Mouse (Mus musculus): ENCODE measurements around the gene Rap1a. TPM values are rescaled to one million over a fixed set of nuclear protein-coding genes. Genes with fewer than 3 reads are reported as not detected.

Gene Rap1a
- polyA plus RNA-seq, 1 experiment from 2014 or later: 133 TPM

DNA sequence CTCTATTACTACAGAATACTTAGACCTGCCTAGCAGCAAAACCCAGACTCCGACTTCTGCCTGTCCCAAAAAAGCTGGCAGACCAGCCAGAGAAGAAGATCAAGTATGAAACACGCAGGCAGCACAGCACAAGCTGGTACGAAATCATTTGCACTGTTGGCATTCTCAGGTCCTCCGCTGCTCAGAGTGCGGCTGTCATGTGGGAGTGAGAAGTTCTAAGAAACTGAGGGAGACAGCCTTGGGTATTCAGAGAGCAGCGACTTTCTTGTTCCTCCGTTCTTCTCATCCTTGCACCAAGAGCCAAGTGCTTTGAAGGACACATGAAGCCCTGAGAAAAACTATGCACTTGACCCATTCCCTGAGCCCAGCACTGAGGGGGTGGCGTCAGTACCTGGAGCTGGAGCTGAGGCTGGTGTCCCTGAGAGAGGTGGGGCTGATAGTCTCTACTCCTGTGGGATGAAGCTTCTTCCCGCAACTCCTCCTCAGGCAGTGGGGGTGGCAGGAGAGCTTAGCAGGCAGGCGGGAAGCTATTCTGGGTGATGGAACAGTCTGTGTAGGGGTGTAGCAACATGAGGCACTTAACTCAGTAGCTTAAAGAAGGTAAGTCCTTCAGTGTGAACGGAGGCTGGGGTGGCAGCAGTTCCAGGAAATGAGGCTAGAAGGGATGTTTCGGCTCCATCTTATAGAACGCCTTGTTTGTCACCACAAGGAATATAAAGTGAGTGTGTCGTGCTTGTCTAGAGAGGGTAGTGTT lies 107.6 kb downstream of the Rap1a start:
- 74% methylated on average over 14 of the region's 14 CpGs for WGBS
- Histone ChIP-seq H3K36me3 (no peaks in the 10 kb centered on the region), H3K27ac (no peak overlapping the region), H3K4me1 (replicated peaks) (0 out of 2 replicates have a peak, but pooled peaks cover 3% of the 10 kb centered on the region), H3K27me3 (replicated peaks) (peaks cover 5% of the 10 kb centered on the region; the same call in 1 of the 2 replicates), H3K4me3 (replicated peaks) (no peak overlapping the region), H3K9ac (no peak overlapping the region), H3K4me2 (replicated peaks) (no peak overlapping the region), H3K9me3 (no peaks in the 10 kb centered on the region)
- ATAC-seq: no peak

DNA sequence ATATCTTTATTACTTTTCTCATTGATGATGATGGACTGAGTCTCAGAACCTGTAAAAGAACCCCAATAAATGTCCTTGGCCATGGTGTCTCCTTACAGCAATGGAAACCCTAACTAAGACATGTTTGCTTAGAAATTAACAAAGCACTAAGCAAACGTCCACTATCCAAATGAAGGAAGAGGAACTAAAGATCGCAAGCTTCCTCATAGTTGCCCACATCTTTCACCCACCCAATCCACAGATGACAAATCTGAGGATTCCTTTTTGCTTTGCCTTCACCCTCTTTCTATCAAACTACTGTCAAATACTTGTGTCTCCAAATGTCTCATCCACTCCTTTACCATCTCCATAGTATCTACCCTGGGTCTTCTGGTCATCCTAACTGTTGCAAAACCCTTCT lies 112.6 kb downstream of the Rap1a start:
- no peak for ATAC-seq
- 91% methylated on average over 2 of the region's 2 CpGs for WGBS
- Histone ChIP-seq H3K4me1 (replicated peaks) (no peaks in the 10 kb centered on the region), H3K4me3 (replicated peaks) (no peak overlapping the region), H3K9ac (no peak overlapping the region), H3K27me3 (replicated peaks) (no peaks in the 10 kb centered on the region), H3K27ac (no peak overlapping the region), H3K36me3 (peaks cover 3% of the 10 kb centered on the region; the same call in 1 of the 2 replicates), H3K4me2 (replicated peaks) (no peak overlapping the region; the same call in 1 of the 2 replicates), H3K9me3 (no peaks in the 10 kb centered on the region)

DNA sequence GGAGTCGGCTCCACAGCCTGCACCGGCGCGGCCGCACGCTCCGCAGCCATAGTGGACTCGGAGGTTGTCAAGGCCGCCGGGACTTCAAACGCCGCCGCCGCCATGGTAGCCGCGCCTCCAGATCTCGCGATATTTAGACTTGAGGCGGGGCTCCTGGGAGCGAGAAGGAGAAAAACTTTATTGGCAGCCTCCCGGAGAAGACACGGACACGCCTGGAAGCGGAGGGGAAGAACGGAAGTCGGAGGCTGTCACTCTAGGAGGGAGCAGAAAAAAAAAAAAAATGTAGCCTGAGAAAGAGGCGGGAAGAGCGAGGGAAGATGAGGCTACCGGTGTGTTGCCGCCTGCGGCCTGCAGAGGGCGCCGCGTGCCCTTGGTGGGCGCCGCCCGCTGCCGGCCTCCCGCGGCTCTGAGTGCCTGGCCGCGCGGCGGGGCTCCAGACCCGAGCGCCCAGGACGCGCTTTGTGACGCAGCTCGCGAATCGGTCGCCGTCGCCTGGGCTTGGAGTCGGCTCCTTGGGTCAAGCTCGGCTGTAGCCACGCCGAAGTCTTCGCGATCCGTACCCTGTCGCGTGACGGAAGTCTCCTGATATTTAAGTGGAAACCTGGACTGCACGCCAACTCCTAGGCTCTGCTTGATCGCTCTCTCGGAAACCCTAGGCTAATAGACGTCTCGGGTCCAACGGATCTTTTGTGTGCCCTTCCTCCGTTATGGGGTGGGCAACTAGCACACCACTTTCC lies 113.6 kb downstream of the Rap1a start, which contains the start of gene Ddx20:
TSS of gene Ddx20 (minus strand) at position 251 of the 737 bp plus-strand sequence.
- Histone ChIP-seq H3K4me3 (replicated peaks) (peak within 1 kb of the TSS; percentile 94), H3K4me1 (replicated peaks) (no peaks in the 10 kb centered on the region), H3K9me3 (no peaks in the 10 kb centered on the region)

DNA sequence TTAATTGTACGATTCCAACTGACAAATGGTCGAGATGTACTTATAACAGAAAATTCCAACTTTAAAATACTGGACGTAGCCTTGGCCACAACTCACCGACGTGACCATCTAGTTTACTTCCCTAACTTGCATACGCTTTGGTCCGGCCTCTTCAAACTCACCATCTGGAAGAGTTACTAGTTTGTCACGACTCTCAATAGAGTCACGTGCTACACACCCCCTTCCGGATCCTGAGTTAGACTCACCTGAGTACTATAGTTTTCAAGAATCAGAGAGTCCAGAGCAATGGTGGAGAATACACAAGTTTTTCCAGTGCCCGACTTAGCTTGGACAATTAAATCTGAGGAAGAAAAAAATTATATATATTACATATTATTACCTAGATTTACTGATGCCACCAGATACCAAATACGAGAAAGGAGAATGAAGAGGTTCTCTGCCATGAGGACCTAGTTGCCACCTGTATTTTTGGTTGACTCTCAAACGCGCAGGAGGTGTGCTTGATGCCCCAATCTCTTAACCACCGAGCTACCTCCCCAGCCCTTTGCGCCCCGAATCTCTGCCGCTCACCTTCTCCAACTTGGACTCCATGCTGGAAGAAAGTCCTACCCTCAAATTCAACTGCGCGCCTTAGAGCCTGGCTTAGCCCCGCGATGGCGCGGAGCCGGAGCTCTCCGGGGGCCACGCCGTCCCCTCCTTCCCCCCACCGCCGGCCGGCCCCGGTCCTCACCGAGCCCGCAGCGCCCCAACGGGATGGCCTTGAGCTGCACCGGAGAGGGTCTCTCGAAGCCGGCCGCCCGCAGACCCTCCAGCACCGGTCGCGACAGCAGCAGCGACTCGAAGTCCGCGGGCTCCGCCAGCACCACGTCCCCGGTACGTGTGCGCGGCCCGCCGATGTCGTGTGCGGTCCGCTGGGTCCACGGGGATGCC lies 114.5 kb downstream of the Rap1a start:
- no peaks in the 10 kb centered on the region for H3K27me3 ChIP-seq (replicated peaks)
- peak overlapping the region; percentile 94 for H3K4me3 ChIP-seq (replicated peaks)
- H3K27ac ChIP-seq: peak overlapping the region; percentile 70
- H3K4me2 ChIP-seq (replicated peaks): peak overlapping the region; percentile 63
- H3K9ac ChIP-seq: peak overlapping the region; percentile 95
- no peaks in the 10 kb centered on the region for H3K4me1 ChIP-seq (replicated peaks)
- peaks cover 7% of the 10 kb centered on the region for H3K36me3 ChIP-seq
- WGBS: 7% methylated on average over 60 of the region's 60 CpGs
- ATAC-seq: peak; percentile 76
- H3K9me3 ChIP-seq: no peaks in the 10 kb centered on the region

More for the DNA sequence above, 113.6 kb downstream of the Rap1a start, which contains the start of gene Ddx20:
- Histone ChIP-seq H3K36me3 (peaks cover 7% of the 10 kb centered on the region), H3K9ac (peak within 1 kb of the TSS; percentile 95), H3K27me3 (replicated peaks) (no peaks in the 10 kb centered on the region), H3K4me2 (replicated peaks) (peak within 1 kb of the TSS; percentile 68), H3K27ac (peak within 1 kb of the TSS; percentile 70)
- under 1% methylated on average over 70 of the region's 72 CpGs for WGBS
- peak; percentile 96 for ATAC-seq

DNA sequence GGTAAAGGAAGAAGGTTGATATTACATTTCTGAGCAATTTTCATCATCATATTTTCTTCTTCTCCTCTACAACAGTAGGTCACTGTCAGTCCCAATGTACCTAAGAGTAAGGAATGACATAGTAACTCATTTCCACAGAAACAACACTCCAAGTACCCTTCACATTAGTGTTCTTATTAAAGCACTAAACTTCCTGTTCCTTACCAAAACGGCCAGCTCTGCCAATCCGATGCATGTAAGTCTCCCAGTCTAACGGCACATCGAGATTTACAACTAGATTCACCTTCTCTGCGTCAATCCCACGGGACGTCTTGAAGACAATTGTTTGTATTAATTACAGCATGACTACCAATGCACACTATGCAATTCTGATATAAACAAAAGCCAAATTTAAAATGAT lies 120.8 kb downstream of the Rap1a start:
- H3K9me3 ChIP-seq: no peaks in the 10 kb centered on the region
- no peaks in the 10 kb centered on the region for H3K4me1 ChIP-seq (replicated peaks)
- ATAC-seq: no peak
- no peak overlapping the region for H3K4me2 ChIP-seq (replicated peaks)
- no peak overlapping the region for H3K27ac ChIP-seq
- no peak overlapping the region for H3K4me3 ChIP-seq (replicated peaks)
- no peak overlapping the region for H3K9ac ChIP-seq
- 94% methylated on average over 7 of the region's 7 CpGs for WGBS
- H3K36me3 ChIP-seq: peaks cover 23% of the 10 kb centered on the region
- no peaks in the 10 kb centered on the region for H3K27me3 ChIP-seq (replicated peaks)

Other genes starting within 250 kb of the Rap1a start
- 37.9 and 39.2 TPM in 2 replicates for gene Ddx20, start 113.8 kb downstream of the Rap1a start, polyA plus RNA-seq (2015; fragmentation: Nextera tagmentation; extraction: Ambion mirVana)
- gene Inka2, start 96.7 kb downstream of the Rap1a start, polyA plus RNA-seq (2015; fragmentation: Nextera tagmentation; extraction: Ambion mirVana): 1.7 and 2.2 TPM in 2 replicates
- gene Adora3, start 69.5 kb upstream of the Rap1a start, polyA plus RNA-seq (2015; fragmentation: Nextera tagmentation; extraction: Ambion mirVana): 0.15 and 0.39 TPM in 2 replicates
- 0.24 and 0.52 TPM in 2 replicates for gene Tmigd3, start 69.6 kb upstream of the Rap1a start, polyA plus RNA-seq (2015; fragmentation: Nextera tagmentation; extraction: Ambion mirVana)
- 1.5 and 1.7 TPM in 2 replicates for gene I830077J02Rik, start 131.3 kb upstream of the Rap1a start, polyA plus RNA-seq (2015; fragmentation: Nextera tagmentation; extraction: Ambion mirVana)
- 133 and 137 TPM in 2 replicates for gene Wdr77, start 158.0 kb upstream of the Rap1a start, polyA plus RNA-seq (2015; fragmentation: Nextera tagmentation; extraction: Ambion mirVana)
- gene Atp5f1, start 158.8 kb upstream of the Rap1a start, polyA plus RNA-seq (2015; fragmentation: Nextera tagmentation; extraction: Ambion mirVana): 600 and 651 TPM in 2 replicates
- 0.67 and 0.97 TPM in 2 replicates for gene Ovgp1, start 172.4 kb upstream of the Rap1a start, polyA plus RNA-seq (2015; fragmentation: Nextera tagmentation; extraction: Ambion mirVana)
- gene Pifo, start 213.3 kb upstream of the Rap1a start, polyA plus RNA-seq (2015; fragmentation: Nextera tagmentation; extraction: Ambion mirVana): not detected in 2 replicates
- 0.25 TPM in 1 of 2 replicates, not detected in the other for gene Chil5, start 231.5 kb upstream of the Rap1a start, polyA plus RNA-seq (2015; fragmentation: Nextera tagmentation; extraction: Ambion mirVana)